Mouse (Mus musculus) spleen, embryonic (tissue): ENCODE measurements around the gene Dnase2a.

Experiments
- CTCF ChIA-PET: fragments of 350-600 bp; sonication (Branson Sonifier 250); formaldehyde crosslinking; loops from one replicate; lab custom pipeline; 2022; lab: Charles Lee

Dnase2a gene

GRCm38 (mm10) chr8:84935489-84935888 is 27.1 kb downstream of the Dnase2a start:
- CTCF ChIA-PET = interaction anchor here (0.6 kb wide), 1 partner anchor 11 kb away, joined by 3 read pairs; no protein-coding TSS in a partner anchor

- CTCF ChIA-PET = no interaction called here
Observed at GRCm38 (mm10) chr8:84936041-84936961, 27.9 kb downstream of the Dnase2a start.

- CTCF ChIA-PET = no interaction called here
Observed at GRCm38 (mm10) chr8:84936962-84937546, 28.7 kb downstream of the Dnase2a start, which contains the start of gene Mast1. Gene Mast1 (minus strand): TSS chr8:84937359.

GRCm38 (mm10) chr8:84937620-84938485 is 29.5 kb downstream of the Dnase2a start:
- CTCF ChIA-PET = interaction anchor here (0.6 kb wide), 1 partner anchor 13 kb away, joined by 3 read pairs; no protein-coding TSS in a partner anchor

- CTCF ChIA-PET = interaction anchor here (1.0 kb wide), 1 partner anchor 41 kb away, joined by 3 read pairs; no protein-coding TSS in a partner anchor
Observed at GRCm38 (mm10) chr8:84943699-84944098, 35.3 kb downstream of the Dnase2a start.

- CTCF ChIA-PET = interaction anchor here (0.5 to 1.1 kb wide), 3 partner anchors 13 to 158 kb away, joined by 3 to 19 read pairs (median 6); no protein-coding TSS in a partner anchor
Observed at GRCm38 (mm10) chr8:84944478-84945160, 36.3 kb downstream of the Dnase2a start.

GRCm38 (mm10) chr8:84945235-84945632 is 36.9 kb downstream of the Dnase2a start:
- CTCF ChIA-PET = interaction anchor here (0.5 to 1.1 kb wide), 2 partner anchors 12 to 158 kb away, joined by 6 to 19 read pairs; no protein-coding TSS in a partner anchor

GRCm38 (mm10) chr8:84945633-84946527 is 37.5 kb downstream of the Dnase2a start:
- CTCF ChIA-PET = no interaction called here

GRCm38 (mm10) chr8:84946528-84947240 is 38.3 kb downstream of the Dnase2a start, which contains the start of gene Rtbdn:
Gene Rtbdn (plus strand): TSS chr8:84946991.
- CTCF ChIA-PET = no interaction called here

GRCm38 (mm10) chr8:84947241-84947545 is 38.8 kb downstream of the Dnase2a start:
- CTCF ChIA-PET = no interaction called here

- CTCF ChIA-PET = interaction anchor here (0.6 to 1.1 kb wide), 3 partner anchors 21 to 123 kb away, joined by 3 to 5 read pairs (median 4); no protein-coding TSS in a partner anchor
Observed at GRCm38 (mm10) chr8:84949753-84950152, 41.4 kb downstream of the Dnase2a start.

- CTCF ChIA-PET = interaction anchor here (0.6 to 0.8 kb wide), 4 partner anchors 13 to 279 kb away, joined by 3 to 9 read pairs (median 6); partner anchors contain the start of gene Trmt1
Observed at GRCm38 (mm10) chr8:84952612-84953255, 44.4 kb downstream of the Dnase2a start.

GRCm38 (mm10) chr8:84956768-84957167 is 48.4 kb downstream of the Dnase2a start:
- CTCF ChIA-PET = interaction anchor here (1.2 kb wide), 1 partner anchor 12 kb away, joined by 6 read pairs; no protein-coding TSS in a partner anchor

- CTCF ChIA-PET = no interaction called here
Observed at GRCm38 (mm10) chr8:84959811-84960210, 51.5 kb downstream of the Dnase2a start.

- CTCF ChIA-PET = no interaction called here
Observed at GRCm38 (mm10) chr8:84963952-84964351, 55.6 kb downstream of the Dnase2a start.

- CTCF ChIA-PET = no interaction called here
Observed at GRCm38 (mm10) chr8:84965731-84966291, 57.5 kb downstream of the Dnase2a start.

GRCm38 (mm10) chr8:84966603-84967002 is 58.2 kb downstream of the Dnase2a start:
- CTCF ChIA-PET = interaction anchor here (1.1 kb wide), 1 partner anchor 22 kb away, joined by 4 read pairs; no protein-coding TSS in a partner anchor
